Mouse (Mus musculus): ENCODE measurements at regions not wholly inside any gene's neighbourhood (a gene's known extent, or its start where the extent isn't known, plus 50 kb on each side); places are given as distances from the start of the nearest gene placed in this dataset.

DNA sequence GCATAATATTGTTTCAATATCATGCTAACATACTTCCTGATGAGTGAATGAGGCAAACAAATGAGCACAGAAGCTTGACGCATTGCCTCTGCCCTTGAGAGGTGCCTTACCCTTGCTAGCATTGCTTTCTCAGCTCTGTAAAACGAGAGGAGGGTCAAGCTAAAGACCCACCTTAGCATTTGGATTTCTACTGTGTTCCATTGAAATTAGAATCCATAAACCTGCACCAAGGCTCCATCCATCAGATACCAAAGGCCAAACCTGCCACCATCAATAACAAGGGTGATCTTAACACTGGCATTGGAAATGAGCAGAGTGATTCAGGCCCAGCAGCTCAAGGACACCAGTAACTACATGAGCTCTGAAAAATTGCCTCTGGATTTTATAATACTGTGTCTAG is 126.2 kb upstream of the 1700064H15Rik start:
- TF ChIP-seq POLR2A (IDR thresholded peaks at IDR 0.05; ENCODE audit: insufficient read depth, low read length) (no peak), CTCF (IDR thresholded peaks at IDR 0.05; ENCODE audit: low read depth, low read length) (no peak)

Data from ES-Bruce4 (cell line).